Mouse (Mus musculus) urinary bladder, postnatal 14 days (tissue): ENCODE measurements at regions not wholly inside any gene's neighbourhood (a gene's known extent, or its start where the extent isn't known, plus 50 kb on each side); places are given as distances from the start of the nearest gene placed in this dataset.

Experiments
- DNase-seq: peaks from one replicate; pipeline ENCODE4 v3.0.0; 2021; ENCODE audit warnings: low spot score

GRCm38 (mm10) chr8:103955568-103956260 lies 145.7 kb upstream of the Cdh5 start:
- no peak for DNase-seq

DNA sequence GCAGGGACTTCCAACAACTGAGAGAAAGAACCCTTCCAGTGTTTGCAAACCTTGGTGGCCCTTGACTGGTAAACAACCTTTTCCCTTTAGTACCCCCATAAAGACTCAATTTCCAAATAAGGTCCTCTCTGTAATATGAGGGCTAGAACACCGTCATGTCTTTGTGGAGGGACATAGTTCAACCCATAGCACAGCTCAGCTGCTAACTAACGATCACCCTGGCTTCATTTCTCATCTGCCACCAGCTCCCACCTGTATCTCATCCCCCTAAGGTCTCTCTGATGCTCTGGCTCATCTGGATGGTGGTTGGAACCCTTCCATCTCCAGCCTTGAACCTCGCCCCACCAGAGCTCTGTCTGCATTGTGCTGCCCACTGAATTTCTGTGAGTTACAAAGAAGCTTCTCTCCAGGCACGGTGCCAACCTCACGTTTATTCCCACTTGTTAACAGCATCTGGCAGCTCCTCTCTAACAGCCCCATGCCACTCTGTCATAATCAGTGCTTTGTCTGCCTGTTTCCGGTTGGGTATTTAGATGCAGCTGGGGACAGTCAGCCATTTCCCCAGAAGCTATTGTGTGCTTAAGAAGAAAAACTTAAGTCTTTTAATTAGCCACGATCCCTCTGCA lies 137.0 kb upstream of the Cdh5 start:
- no peak for DNase-seq

GRCm38 (mm10) chr8:103969929-103970328 lies 131.5 kb upstream of the Cdh5 start:
- no peak for DNase-seq

DNA sequence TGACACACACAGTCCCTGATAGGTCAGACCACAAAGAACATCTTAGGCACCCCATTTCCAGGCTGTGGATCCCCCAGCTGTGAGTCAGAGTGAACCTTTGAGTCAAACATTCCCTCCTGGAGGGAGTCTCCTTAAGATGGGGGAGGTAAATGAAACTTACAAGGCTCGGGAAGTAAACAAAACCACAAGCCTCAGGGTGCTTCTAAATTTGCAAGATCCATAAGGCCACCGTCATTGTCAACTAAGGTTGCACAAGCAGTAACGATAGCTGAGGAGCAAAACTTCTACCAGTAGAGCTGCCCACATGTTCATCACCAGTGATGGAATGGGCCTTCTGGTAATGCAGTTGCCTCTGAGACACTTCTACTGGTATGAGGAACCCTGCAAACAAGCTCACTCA lies 130.9 kb upstream of the Cdh5 start:
- DNase-seq, result no peak

- no peak for DNase-seq
Measured at GRCm38 (mm10) chr8:103970966-103971365, 130.5 kb upstream of the Cdh5 start.

- DNase-seq, result no peak
Measured at GRCm38 (mm10) chr8:103976488-103976887, 124.9 kb upstream of the Cdh5 start.

GRCm38 (mm10) chr8:103978948-103979347 lies 122.5 kb upstream of the Cdh5 start:
- DNase-seq, result no peak

DNA sequence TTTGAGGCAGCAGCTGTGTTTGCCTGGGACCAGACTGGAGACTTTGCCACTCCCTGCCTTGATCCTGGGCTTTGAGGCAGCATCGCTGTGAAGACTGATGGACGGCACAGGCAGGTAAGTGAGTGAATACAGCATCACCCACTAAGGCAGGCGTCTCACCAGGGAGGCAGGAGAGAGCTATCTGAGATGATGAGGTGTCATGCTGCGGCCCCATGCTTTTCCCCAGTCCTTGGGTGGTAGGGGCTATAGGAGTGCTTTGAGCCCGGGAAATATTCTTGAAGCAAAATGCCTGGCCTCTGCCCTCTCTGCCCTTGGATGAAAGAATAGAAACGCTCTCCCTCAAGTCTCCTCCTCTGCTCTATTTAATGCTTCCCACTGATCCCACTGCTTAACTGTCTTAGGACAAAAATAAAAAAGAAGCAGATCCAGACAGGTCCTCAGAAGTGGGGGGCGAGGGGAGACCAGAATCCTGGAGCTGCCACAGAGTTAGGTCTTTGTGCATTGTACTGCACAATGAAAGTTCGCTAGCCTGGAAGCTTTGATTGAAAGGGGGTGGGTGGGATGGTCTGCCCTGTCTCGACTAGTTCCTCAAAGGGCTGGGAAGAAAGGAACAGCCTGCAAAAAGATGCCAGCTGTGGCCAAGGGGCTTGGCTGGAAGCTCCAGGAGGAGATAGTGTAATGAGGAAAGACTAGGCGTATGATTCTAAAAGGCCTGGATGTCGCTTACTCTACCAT lies 117.4 kb upstream of the Cdh5 start:
- no peak for DNase-seq

GRCm38 (mm10) chr8:103985640-103986039 lies 115.8 kb upstream of the Cdh5 start:
- DNase-seq, result no peak

GRCm38 (mm10) chr8:103993897-103994296 lies 107.5 kb upstream of the Cdh5 start:
- DNase-seq, result no peak

GRCm38 (mm10) chr8:103998143-103998542 lies 103.3 kb upstream of the Cdh5 start:
- DNase-seq, result no peak

DNA sequence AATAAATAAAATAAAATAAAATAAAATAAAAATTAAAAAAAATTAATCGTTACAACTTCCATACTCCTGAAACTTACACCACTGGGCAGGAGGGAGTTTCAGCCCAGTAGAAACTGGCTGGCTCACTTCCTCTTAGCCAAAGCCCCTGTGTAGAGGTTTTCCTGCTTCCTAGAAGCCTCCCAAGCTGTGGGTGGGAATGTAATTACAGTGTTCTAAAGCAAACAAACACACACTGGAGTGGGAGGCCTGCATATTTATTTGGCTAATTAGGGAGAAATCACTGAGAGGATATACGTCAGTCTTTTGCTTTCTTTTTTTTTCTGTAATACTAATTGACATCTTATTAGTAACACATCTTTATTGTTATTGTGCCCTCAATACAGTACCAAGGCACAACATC lies 94.2 kb upstream of the Cdh5 start:
- DNase-seq, result no peak

DNA sequence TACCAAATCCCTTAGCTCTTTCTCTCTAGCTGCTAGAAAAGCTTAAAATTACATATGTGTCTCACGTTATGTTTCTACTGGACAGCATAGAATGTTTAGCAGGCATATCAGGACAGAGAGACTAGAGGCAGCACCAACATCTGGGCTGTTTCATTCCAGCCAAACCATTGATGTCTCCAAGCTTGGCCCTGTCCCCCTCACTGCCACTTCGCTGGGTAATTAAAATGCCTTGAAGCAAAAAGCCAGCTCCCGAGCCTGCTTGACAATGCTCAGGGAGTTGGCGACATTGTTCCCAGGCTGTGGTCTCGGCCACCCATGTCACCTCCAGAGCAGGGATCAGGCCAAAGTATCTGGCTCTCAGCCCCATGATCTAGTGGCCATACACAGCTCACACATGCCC lies 92.7 kb upstream of the Cdh5 start:
- DNase-seq, result no peak

DNA sequence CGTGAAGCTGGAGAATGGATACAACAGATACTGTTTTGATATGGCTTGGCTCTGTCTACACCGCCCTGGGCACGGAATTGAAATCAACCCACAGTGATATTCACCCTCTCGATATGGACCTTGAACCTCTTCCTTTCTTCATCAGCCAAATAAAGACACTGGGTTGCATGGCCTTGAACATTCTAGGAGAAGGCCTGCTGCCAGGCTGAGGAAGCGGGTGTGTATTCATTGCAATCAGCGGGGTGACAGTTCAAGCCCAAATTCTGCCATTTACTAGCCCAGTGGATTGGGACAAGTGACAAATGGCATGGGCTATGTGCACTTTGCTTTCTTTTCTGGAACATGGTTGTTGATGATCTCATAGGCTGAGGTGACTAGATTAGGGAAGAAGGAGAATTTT lies 92.1 kb upstream of the Cdh5 start:
- no peak for DNase-seq

DNA sequence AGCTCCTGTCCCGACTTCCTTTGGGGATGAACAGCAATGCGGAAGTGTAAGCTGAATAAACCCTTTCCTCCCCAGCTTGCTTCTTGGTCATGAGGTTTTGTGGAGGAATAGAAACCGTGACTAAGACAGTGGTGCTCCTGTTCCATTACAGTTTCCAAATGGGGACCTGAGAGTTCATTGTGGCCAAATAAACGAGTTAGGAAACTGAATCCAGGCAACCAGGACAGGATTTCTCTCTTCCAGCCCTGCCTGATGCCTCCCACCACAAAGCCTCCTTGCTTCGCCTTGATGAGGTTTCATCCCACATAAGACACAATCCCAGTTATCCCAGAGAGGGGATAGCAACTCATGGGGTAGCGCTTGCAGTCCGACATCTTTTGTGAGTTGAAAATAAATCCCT lies 79.2 kb upstream of the Cdh5 start:
- DNase-seq, result no peak

DNA sequence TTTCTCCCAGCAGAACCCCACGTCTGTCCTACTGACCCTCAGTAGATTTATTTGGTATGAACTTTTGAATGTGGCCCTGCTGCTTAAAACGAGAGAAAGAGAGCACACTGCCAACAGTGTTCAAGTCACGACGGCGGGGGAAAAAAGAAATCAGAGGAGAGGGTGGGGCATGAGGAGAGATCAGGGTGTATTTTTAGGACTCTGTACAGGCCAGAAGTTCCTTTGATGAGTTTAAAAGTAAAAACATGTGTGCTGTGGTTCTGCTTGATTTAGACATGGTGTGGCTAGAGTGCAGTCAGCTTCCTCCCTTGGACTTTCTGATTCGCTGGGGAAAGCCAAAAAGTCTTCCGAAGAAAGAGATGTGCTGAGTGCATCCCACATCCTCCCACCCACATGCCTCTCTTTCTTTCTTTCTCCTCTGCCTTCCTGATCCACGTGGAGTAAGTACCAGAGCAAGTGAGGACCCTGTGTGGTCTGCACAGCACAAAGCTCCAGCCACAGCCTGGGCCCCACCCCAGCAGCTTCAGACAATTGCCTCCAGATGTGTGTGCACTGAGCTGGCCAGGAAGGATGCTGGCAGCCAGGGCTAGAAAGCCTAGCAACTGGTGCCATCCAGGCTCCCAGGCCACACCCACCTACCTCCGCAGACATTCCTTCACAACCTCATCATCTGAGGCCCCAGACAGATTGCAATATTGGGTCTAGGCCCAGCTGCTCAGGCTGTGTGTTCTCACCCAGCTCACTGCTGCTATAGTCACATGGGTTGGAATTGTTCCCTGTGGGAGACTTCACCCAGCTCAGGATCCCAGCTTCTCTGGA lies 78.5 kb upstream of the Cdh5 start:
- peak; percentile 55 for DNase-seq

- peak; percentile 23 for DNase-seq
Measured at GRCm38 (mm10) chr8:104027161-104027821, 74.1 kb upstream of the Cdh5 start.

DNA sequence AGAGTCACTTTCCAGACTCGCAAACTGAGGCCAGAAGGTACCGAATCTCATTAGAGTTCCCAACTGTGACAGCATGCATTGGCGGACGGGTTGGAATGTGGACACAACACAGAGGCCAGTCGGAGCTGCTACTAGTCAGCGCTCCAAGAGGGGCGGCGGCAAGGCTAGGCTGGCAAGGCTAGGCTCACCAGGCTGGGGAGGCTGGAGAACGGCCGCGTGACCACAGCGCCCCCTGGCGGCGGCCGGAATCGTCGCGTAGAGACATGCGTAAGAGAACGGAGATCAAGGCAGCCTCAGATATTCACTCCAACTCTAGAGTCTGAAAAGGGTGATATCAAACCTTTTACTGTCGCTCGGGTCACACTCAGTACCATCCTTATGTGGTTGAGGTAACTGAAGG lies 72.8 kb upstream of the Cdh5 start:
- peak; percentile 83 for DNase-seq

GRCm38 (mm10) chr8:104032179-104032578 lies 69.2 kb upstream of the Cdh5 start:
- DNase-seq, result no peak

GRCm38 (mm10) chr8:104033148-104033547 lies 68.3 kb upstream of the Cdh5 start:
- DNase-seq, result no peak

- no peak for DNase-seq
Measured at GRCm38 (mm10) chr8:104034286-104034685, 67.1 kb upstream of the Cdh5 start.
